ENCODE assay signal across 21 mouse cellular contexts in the genomic region with DNA sequence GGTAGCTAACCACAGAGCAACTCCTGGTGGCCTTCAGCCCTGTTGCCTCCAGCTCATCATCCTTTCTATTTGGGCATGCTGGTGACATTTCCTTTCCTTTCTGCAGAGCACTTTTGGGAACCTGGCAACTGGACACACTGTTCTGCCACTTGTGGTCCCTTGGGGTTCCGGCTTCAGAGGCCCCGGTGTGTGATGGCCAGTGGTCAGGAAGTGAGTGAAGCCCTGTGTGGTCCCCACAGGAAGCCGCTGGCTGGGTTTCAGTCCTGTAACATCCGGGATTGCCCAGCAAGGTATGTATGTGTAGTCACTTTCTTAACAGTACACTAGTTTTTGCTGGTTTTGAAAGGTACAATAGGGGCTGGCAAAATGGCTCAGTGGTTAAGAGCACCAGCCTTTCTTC. TPM values are rescaled to one million over a fixed set of nuclear protein-coding genes. Genes with fewer than 3 reads are reported as not detected.
A peak's percentile ranks its signal among the peaks of the same experiment; 100 is the strongest.
DNase-seq lines count a peak whose midpoint lies in the region; ATAC-seq and TF ChIP-seq lines count a peak whose summit lies in the region.
"Had no signal": no experiment of that assay in that cellular context is flagged by ENCODE, and none has a peak within 500 bp of the region (broad histone marks: within the 10 kb centered on the region; RNA-seq: fewer than 3 reads in every experiment).

No protein-coding gene starts in this region.

- WGBS in bone marrow, adult 2 months, result 7% methylated on average over 4 of the region's 4 CpGs
- WGBS in liver, embryonic 16.5 days (ENCODE audit: insufficient replicate concordance), result 14% methylated on average over 4 of the region's 4 CpGs

- peak overlapping the region; percentile 78 for H3K27ac ChIP-seq in bone marrow, adult 2 months (ENCODE audit: control insufficient read depth, insufficient read depth, low read depth, low read length, poor library complexity)
- no peak overlapping the region for H3K27ac ChIP-seq in liver, embryonic 16.5 days (ENCODE audit: low read length)
- H3K27ac ChIP-seq: embryonic facial prominence, embryonic 10.5 days; forebrain, embryonic 13.5 days; heart, embryonic 13.5 days; hindbrain, embryonic 13.5 days; hindbrain, postnatal 0 days had no signal

- no peak for TF ChIP-seq POLR2A in bone marrow, adult 2 months (IDR thresholded peaks at IDR 0.05; ENCODE audit: borderline replicate concordance, control insufficient read depth, low read depth, low read length)

- no peaks in the 10 kb centered on the region for H3K36me3 ChIP-seq in liver, embryonic 16.5 days (ENCODE audit: control insufficient read depth, insufficient read depth)
- H3K36me3 ChIP-seq: embryonic facial prominence, embryonic 10.5 days; G1E; heart, embryonic 13.5 days; hindbrain, embryonic 13.5 days had no signal

- H3K27me3 ChIP-seq in liver, embryonic 16.5 days (ENCODE audit: control insufficient read depth, insufficient read depth, low read depth, low read length), result no peaks in the 10 kb centered on the region
- H3K27me3 ChIP-seq: forebrain, embryonic 13.5 days; heart, embryonic 13.5 days; hindbrain, embryonic 13.5 days had no signal

- H3K4me1 ChIP-seq in bone marrow, adult 2 months (ENCODE audit: control insufficient read depth, insufficient read depth, low read length), result peaks cover 7% of the 10 kb centered on the region; the same call in 1 of the 2 replicates
- no peaks in the 10 kb centered on the region for H3K4me1 ChIP-seq in liver, embryonic 16.5 days (ENCODE audit: control insufficient read depth, low read depth, low read length)
- H3K4me1 ChIP-seq: forebrain, embryonic 13.5 days; heart, embryonic 13.5 days; hindbrain, embryonic 13.5 days had no signal

- no peak overlapping the region for H3K4me3 ChIP-seq in bone marrow, adult 2 months (replicated peaks; ENCODE audit: control insufficient read depth, low read depth, low read length)
- no peak overlapping the region for H3K4me3 ChIP-seq in liver, embryonic 16.5 days (ENCODE audit: low read depth, low read length)
- H3K4me3 ChIP-seq: embryonic facial prominence, embryonic 10.5 days; forebrain, embryonic 13.5 days; heart, embryonic 13.5 days; hindbrain, embryonic 13.5 days had no signal

- no peaks in the 10 kb centered on the region for H3K9me3 ChIP-seq in liver, embryonic 16.5 days (replicated peaks; ENCODE audit: control insufficient read depth, low read length)
- H3K9me3 ChIP-seq: embryonic facial prominence, embryonic 10.5 days; forebrain, embryonic 13.5 days; G1E; heart, embryonic 13.5 days; hindbrain, embryonic 13.5 days had no signal

- intact Hi-C loops in gastrocnemius, postnatal 36 days (cut with DNase I), result no loop called here
- intact Hi-C loops in left cerebral cortex, postnatal 14 days (cut with DNase I), result no loop called here

- peak; percentile 63 for ATAC-seq in liver, embryonic 16.5 days (ENCODE audit: low read depth)
- peak; percentile 50; the same call in 1 of the 2 replicates for ATAC-seq in monocyte, adult 5-6 weeks (replicated peaks; ENCODE audit: insufficient number of reproducible peaks, low FRiP score, low TSS enrichment, poor library complexity, severe bottlenecking)
- ATAC-seq: forebrain, embryonic 13.5 days; forebrain, postnatal 0 days; hindbrain, postnatal 0 days had no signal

- no peak for TF ChIP-seq CTCF in bone marrow, adult 2 months (IDR thresholded peaks at IDR 0.05; ENCODE audit: control insufficient read depth, insufficient read depth, low read length)

- no peak overlapping the region for H3K9ac ChIP-seq in liver, embryonic 16.5 days (ENCODE audit: low read depth, low read length)
- H3K9ac ChIP-seq: forebrain, embryonic 13.5 days; forebrain, postnatal 0 days; heart, embryonic 13.5 days; hindbrain, embryonic 13.5 days had no signal

- no peak overlapping the region for H3K4me2 ChIP-seq in liver, embryonic 16.5 days (ENCODE audit: low read depth, low read length)
- H3K4me2 ChIP-seq: forebrain, embryonic 13.5 days; heart, embryonic 13.5 days; hindbrain, embryonic 13.5 days had no signal

- peak; percentile 94 for DNase-seq in 416B (ENCODE audit: low read depth)
- no peak for DNase-seq in gastrocnemius, postnatal 36 days
- DNase-seq in left cerebral cortex, postnatal 14 days (ENCODE audit: low spot score in 2 of 2), result no peak
- no peak for DNase-seq in ovary, postnatal 14 days (ENCODE audit: low spot score)
- DNase-seq: adrenal gland, postnatal 10 days; cerebellum, adult 18-20 months; cerebellum, adult 9-11 months; cerebellum, postnatal 36 days; forebrain, postnatal 0 days; gastrocnemius, postnatal 14 days; heart, adult 11 months; heart, postnatal 36 days had no signal

RNA-seq across cellular contexts. Expression of a gene that starts 46.3 kb away (rescaled TPM):
- polyA plus RNA-seq in bone marrow, adult 2 months (2011; ENCODE audit: insufficient read depth, insufficient read length, low replicate concordance, missing spikeins), result not detected in 2 replicates
- 0.13 and 0.48 TPM in 2 replicates for polyA plus RNA-seq in liver, embryonic 16.5 days (2015; fragmentation: Nextera tagmentation; extraction: Ambion mirVana)
- not detected in 3 replicates for total RNA-seq in monocyte, adult 5-6 weeks (2017)
- 1 to 10 TPM; 1.8 to 2.8 TPM for total RNA-seq in gastrocnemius, postnatal 36 days (2021)
- total RNA-seq in left cerebral cortex, postnatal 14 days (2021), result 10 to 100 TPM in 1 of 2 experiments, 1 to 10 TPM in 1; 9.8 to 16.5 TPM

RNA-seq across cellular contexts. Expression of a gene that starts 46.4 kb away (rescaled TPM):
- polyA plus RNA-seq in bone marrow, adult 2 months (2011; ENCODE audit: insufficient read depth, insufficient read length, low replicate concordance, missing spikeins), result 2.6 and 6.8 TPM in 2 replicates
- 8.0 and 9.1 TPM in 2 replicates for polyA plus RNA-seq in liver, embryonic 16.5 days (2015; fragmentation: Nextera tagmentation; extraction: Ambion mirVana)
- total RNA-seq in monocyte, adult 5-6 weeks (2017), result 20.5 to 31.3 TPM (median 28.3 TPM) in 3 replicates
- total RNA-seq in gastrocnemius, postnatal 36 days (2021), result 1 to 10 TPM; 7.5 to 8.8 TPM
- 10 to 100 TPM; 18.0 to 19.5 TPM for total RNA-seq in left cerebral cortex, postnatal 14 days (2021)
